Mouse (Mus musculus) forebrain, postnatal 0 days (tissue): ENCODE results near the gene Gpr61. TPM values are rescaled to one million over a fixed set of nuclear protein-coding genes. Genes with fewer than 3 reads are reported as not detected.

Experiments used
- ATAC-seq: fragments of 200-750 bp; cut with Nextera tagmentation; 2 replicates; pipeline ENCODE4 v1.8.0; 2017; ENCODE audit warnings: mild to moderate bottlenecking, moderate library complexity
- DNase-seq: peaks from one replicate; pipeline ENCODE4 v3.0.0-alpha.2; 2015
- H3K27ac ChIP-seq: fragments of 300-500 bp; sonication (generic); 2 replicates; pipeline ENCODE4 v1.5.1; 2014; ENCODE audit warnings: low read depth, mild to moderate bottlenecking, antibody characterized with exemption, low read length, moderate library complexity, mixed read lengths
- H3K27me3 ChIP-seq: fragments of 300-500 bp; sonication (generic); 2 replicates; pipeline ENCODE4 v1.6.1; 2014; ENCODE audit warnings: mild to moderate bottlenecking, low read length, mixed read lengths; ENCODE audit not compliant: insufficient read depth
- H3K36me3 ChIP-seq: fragments of 300-500 bp; sonication (generic); 2 replicates; pipeline ENCODE4 v1.6.1; 2014; ENCODE audit warnings: mild to moderate bottlenecking, moderate library complexity; ENCODE audit not compliant: insufficient read depth
- H3K4me1 ChIP-seq: fragments of 300-500 bp; sonication (generic); 2 replicates; pipeline ENCODE4 v1.6.1; 2014; ENCODE audit warnings: antibody characterized with exemption; ENCODE audit not compliant: insufficient read depth
- H3K4me2 ChIP-seq: fragments of 300-500 bp; sonication (generic); 2 replicates; pipeline ENCODE4 v1.6.1; 2014; ENCODE audit warnings: low read depth, mild to moderate bottlenecking, moderate library complexity
- H3K4me3 ChIP-seq: fragments of 300-500 bp; sonication (generic); 2 replicates; pipeline ENCODE4 v1.5.1; 2014; ENCODE audit warnings: low read depth, low read length, mixed read lengths
- H3K9ac ChIP-seq: fragments of 300-500 bp; sonication (generic); 2 replicates; pipeline ENCODE4 v1.6.1; 2014; ENCODE audit warnings: mild to moderate bottlenecking
- H3K9me3 ChIP-seq: fragments of 300-500 bp; sonication (generic); 2 replicates; pipeline ENCODE4 v1.6.1; 2016; ENCODE audit warnings: low read length
- CTCF ChIP-seq: sonication (generic); IDR thresholded peaks from 2 replicates; pipeline ENCODE4 v1.5.1; 2016; ENCODE audit warnings: antibody characterized with exemption, control low read depth, low read depth
- WGBS: fragments of 180-500 bp; shearing (Covaris S2); extraction: QIAGEN DNeasy Blood & Tissue Kit; methylation state at CpG from one replicate; pipeline ENCODE4 v1.1.7; 2014; 5-methylcytosine and 5-hydroxymethylcytosine counted together
- polyA plus RNA-seq: library from polyadenylated mRNA; unstranded; fragments of >200 nt; fragmentation: Nextera tagmentation; extraction: Ambion mirVana; gene quantifications from 2 replicates; pipeline ENCODE4 v1.2.1, GENCODE M21; 2015
- total RNA-seq: library from RNA; depleted of rRNA; stranded (reverse); fragments of >200 nt; gene quantifications from 2 replicates; pipeline ENCODE4 v1.2.3, GENCODE M21; 2014

The Gpr61 gene
- total and polyA plus RNA-seq, 2 experiments from 2014 or later, result 5.3 to 8.1 TPM

DNA sequence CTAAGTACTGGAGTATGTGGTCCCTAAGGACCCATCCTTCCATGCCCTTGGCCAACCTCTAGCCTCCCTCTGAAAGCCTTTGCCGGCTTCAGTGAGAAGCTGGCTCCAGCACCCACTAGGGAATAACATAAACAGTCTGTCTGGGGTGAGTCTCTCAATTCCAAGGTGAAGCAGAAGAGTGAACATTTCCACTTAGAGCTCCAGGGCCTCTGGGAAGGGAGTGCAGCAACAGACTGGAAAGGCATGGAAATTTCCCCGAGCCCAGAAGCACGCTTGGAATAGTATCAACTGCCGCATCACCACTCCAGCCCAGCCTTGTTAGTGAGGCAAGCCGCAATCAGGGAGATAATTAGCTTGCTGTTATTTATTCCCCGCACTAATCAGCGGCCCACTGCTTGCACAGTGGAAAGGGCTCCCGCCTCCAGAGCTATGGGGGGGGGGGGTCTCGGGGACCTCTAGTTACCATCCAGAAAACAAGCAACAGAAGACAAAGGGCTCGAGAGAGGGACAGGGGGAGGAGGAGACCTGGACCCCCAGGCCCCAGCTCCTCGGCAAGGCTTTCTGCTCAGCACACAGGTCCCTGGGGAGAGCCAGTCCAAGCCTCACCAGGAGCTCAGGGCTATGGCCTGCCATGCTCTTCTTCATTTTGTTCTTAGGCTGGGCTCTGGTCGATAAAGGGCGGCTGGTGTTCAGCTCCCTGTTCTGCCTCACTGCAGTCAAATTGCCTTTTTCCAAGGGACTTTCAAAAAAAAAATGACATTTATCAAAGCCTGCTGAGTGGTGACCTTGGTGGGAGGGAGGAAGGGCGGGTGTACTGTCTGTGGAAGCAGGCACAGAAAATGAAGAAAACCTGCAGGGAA is 20.2 kb upstream of the Gpr61 start:
- no peaks in the 10 kb centered on the region for H3K27me3 ChIP-seq
- H3K36me3 ChIP-seq, result no peaks in the 10 kb centered on the region
- ATAC-seq, result peak; percentile 94
- peak overlapping the region; percentile 83 for H3K27ac ChIP-seq
- H3K4me2 ChIP-seq, result peak overlapping the region; percentile 42
- no peak for TF ChIP-seq CTCF
- peaks cover 8% of the 10 kb centered on the region; the same call in 1 of the 2 replicates for H3K4me1 ChIP-seq
- no peaks in the 10 kb centered on the region for H3K9me3 ChIP-seq
- 8% methylated on average over 14 of the region's 14 CpGs for WGBS
- 0 out of 2 replicates have a peak overlapping the region, but pooled peaks have one; percentile 11 for H3K4me3 ChIP-seq
- peak overlapping the region; percentile 51 for H3K9ac ChIP-seq
- peak; percentile 91 for DNase-seq

DNA sequence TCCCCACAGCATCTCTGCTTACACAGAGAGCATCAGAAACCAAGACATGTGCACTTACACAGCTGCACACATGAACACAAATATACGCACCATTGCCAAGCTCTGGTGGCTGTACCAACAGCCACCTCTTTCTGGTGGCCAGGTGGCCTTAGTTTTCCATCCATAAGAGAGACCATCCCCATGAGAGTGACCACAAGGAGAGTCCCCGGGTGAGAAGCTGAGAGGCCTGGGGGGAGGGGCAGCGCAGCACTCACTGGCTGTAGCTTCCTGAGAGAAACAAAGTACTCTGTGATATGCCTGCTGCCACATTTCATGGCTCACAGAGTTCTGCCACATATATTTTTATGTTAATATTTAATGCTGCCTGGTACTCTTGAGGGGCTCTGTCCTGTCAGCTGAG is 14.5 kb upstream of the Gpr61 start:
- no peak overlapping the region for H3K4me2 ChIP-seq
- no peak for TF ChIP-seq CTCF
- no peak for ATAC-seq
- H3K9me3 ChIP-seq, result no peaks in the 10 kb centered on the region
- 47% methylated on average over 3 of the region's 3 CpGs for WGBS
- H3K4me1 ChIP-seq, result peaks cover 7% of the 10 kb centered on the region; the same call in 1 of the 2 replicates
- no peak overlapping the region for H3K27ac ChIP-seq
- no peak overlapping the region for H3K9ac ChIP-seq
- no peaks in the 10 kb centered on the region for H3K36me3 ChIP-seq
- H3K4me3 ChIP-seq, result no peak overlapping the region
- DNase-seq, result no peak
- no peaks in the 10 kb centered on the region for H3K27me3 ChIP-seq

- Histone ChIP-seq H3K27ac (no peak overlapping the region), H3K27me3 (no peaks in the 10 kb centered on the region), H3K9ac (no peak overlapping the region), H3K36me3 (no peaks in the 10 kb centered on the region), H3K4me1 (0 out of 2 replicates have a peak, but pooled peaks cover 3% of the 10 kb centered on the region), H3K9me3 (no peaks in the 10 kb centered on the region), H3K4me2 (no peak overlapping the region), H3K4me3 (no peak overlapping the region)
- 39% methylated on average over 14 of the region's 14 CpGs for WGBS
- no peak for TF ChIP-seq CTCF
- no peak for DNase-seq
- no peak for ATAC-seq
Observed at GRCm38 (mm10) chr3:108167499-108167898, 12.8 kb upstream of the Gpr61 start.

DNA sequence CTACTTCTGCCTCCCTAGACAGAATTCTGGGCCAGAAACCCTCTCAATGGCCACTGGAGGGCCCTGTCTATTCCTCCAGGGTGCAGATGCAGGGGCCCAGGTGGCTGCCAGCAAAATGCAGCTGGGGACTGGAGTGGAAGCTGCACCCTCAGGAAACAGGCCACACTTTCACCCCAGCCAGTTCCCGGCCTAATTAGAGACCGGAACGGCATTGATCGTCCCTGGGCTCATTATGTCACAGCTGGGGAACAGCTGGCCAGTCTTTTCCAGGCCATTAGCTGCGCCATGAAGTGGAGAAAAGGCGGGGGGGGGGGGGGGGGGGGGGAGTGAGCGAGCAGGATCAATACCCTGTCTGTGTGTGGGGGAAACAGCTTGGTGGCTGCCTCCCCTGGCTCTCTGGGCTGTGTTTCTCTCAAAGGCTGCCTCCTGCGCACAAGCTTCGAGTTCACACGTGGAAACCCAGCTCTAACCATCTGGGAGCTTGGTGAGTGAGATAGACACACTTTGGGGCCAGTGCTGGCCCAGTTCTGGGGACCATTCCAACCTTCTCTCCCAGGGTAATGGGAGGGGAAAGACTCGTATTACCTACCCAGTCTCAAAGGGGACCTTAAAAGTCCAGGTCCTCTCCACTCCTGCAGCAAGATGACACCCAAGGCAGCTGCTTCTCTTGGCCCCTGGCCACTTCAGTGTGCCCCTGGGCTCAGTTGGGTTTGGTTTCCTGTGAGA is 12.0 kb upstream of the Gpr61 start:
- WGBS, result 8% methylated on average over 11 of the region's 11 CpGs
- no peak overlapping the region; the same call in 1 of the 2 replicates for H3K9ac ChIP-seq

GRCm38 (mm10) chr3:108165532-108166315 is 11.0 kb upstream of the Gpr61 start:
- no peak for TF ChIP-seq CTCF
- H3K4me2 ChIP-seq, result no peak overlapping the region
- no peaks in the 10 kb centered on the region for H3K36me3 ChIP-seq
- no peak for DNase-seq
- ATAC-seq, result no peak
- H3K27ac ChIP-seq, result 0 out of 2 replicates have a peak overlapping the region, but pooled peaks have one; percentile 35
- WGBS, result 36% methylated on average over 10 of the region's 10 CpGs
- no peaks in the 10 kb centered on the region for H3K27me3 ChIP-seq
- H3K4me1 ChIP-seq, result 0 out of 2 replicates have a peak, but pooled peaks cover 3% of the 10 kb centered on the region
- no peak overlapping the region for H3K4me3 ChIP-seq
- H3K9ac ChIP-seq, result no peak overlapping the region
- H3K9me3 ChIP-seq, result no peaks in the 10 kb centered on the region

More for the DNA sequence above, 12.0 kb upstream of the Gpr61 start:
- peak; percentile 81 for ATAC-seq
- H3K36me3 ChIP-seq, result no peaks in the 10 kb centered on the region
- H3K27ac ChIP-seq, result no peak overlapping the region
- peak; percentile 48 for TF ChIP-seq CTCF
- 0 out of 2 replicates have a peak, but pooled peaks cover 3% of the 10 kb centered on the region for H3K4me1 ChIP-seq
- no peak overlapping the region for H3K4me3 ChIP-seq
- no peaks in the 10 kb centered on the region for H3K9me3 ChIP-seq
- DNase-seq, result peak; percentile 74
- no peak overlapping the region for H3K4me2 ChIP-seq
- no peaks in the 10 kb centered on the region for H3K27me3 ChIP-seq

- Histone ChIP-seq H3K9me3 (no peaks in the 10 kb centered on the region), H3K27me3 (no peaks in the 10 kb centered on the region), H3K36me3 (no peaks in the 10 kb centered on the region), H3K4me1 (0 out of 2 replicates have a peak, but pooled peaks cover 3% of the 10 kb centered on the region), H3K27ac (peak overlapping the region; percentile 40; the same call in 1 of the 2 replicates), H3K4me2 (peak overlapping the region; percentile 46), H3K4me3 (peak overlapping the region; percentile 21; the same call in 1 of the 2 replicates), H3K9ac (no peak overlapping the region; the same call in 1 of the 2 replicates)
- peak; percentile 82 for ATAC-seq
- DNase-seq, result peak; percentile 95
- TF ChIP-seq CTCF, result peak; percentile 98
- WGBS, result 14% methylated on average over 9 of the region's 9 CpGs
Observed at GRCm38 (mm10) chr3:108164807-108165206, 10.1 kb upstream of the Gpr61 start.
